In genomic region chr17:27796780-27797179, GRCm38 (mm10) we compare ENCODE assay signal across 9 mouse cellular contexts. TPM values are rescaled to one million over a fixed set of nuclear protein-coding genes. Genes with fewer than 3 reads are reported as not detected.
DNase-seq lines count a peak whose midpoint lies in the region; ATAC-seq lines count a peak whose summit lies in the region.
"Had no signal": no experiment of that assay in that cellular context is flagged by ENCODE, and none has a peak within 500 bp of the region (broad histone marks: within the 10 kb centered on the region; RNA-seq: fewer than 3 reads in every experiment).

No protein-coding gene starts in this region.

- DNase-seq in neural tube, embryonic 11.5 days (ENCODE audit: low spot score), result peak; percentile 53
- DNase-seq in neural tube, embryonic 10.5 days (ENCODE audit: extremely low spot score, low spot score), result no peak
- peak; percentile 60 for DNase-seq in forebrain, embryonic 11.5 days (ENCODE audit: low spot score)
- peak; percentile 74 for DNase-seq in heart, postnatal 4 days
- peak; percentile 42 for DNase-seq in limb, embryonic 10.5 days (ENCODE audit: low spot score)
- DNase-seq in midbrain, embryonic 10.5 days (ENCODE audit: low spot score), result peak; percentile 22
- no peak for DNase-seq in spleen, adult 18-20 months
- DNase-seq in thymus, postnatal 4 days, result no peak

- WGBS in neural tube, embryonic 11.5 days, result 66% methylated on average over 6 of the region's 6 CpGs
- 79% methylated on average over 6 of the region's 6 CpGs for WGBS in forebrain, embryonic 11.5 days
- 78% methylated on average over 6 of the region's 6 CpGs for WGBS in limb, embryonic 10.5 days
- 86% methylated on average over 6 of the region's 6 CpGs for WGBS in midbrain, embryonic 10.5 days

- H3K9ac ChIP-seq in neural tube, embryonic 11.5 days (ENCODE audit: low read length), result peak overlapping the region; percentile 45; the same call in 1 of the 2 replicates
- H3K9ac ChIP-seq in forebrain, embryonic 11.5 days (ENCODE audit: low read length), result no peak overlapping the region

- H3K27me3 ChIP-seq in neural tube, embryonic 11.5 days (ENCODE audit: control insufficient read depth, insufficient read depth, low read length), result no peaks in the 10 kb centered on the region
- H3K27me3 ChIP-seq in forebrain, embryonic 11.5 days (ENCODE audit: control insufficient read depth, insufficient read depth, low read length), result no peaks in the 10 kb centered on the region
- no peaks in the 10 kb centered on the region for H3K27me3 ChIP-seq in limb, embryonic 10.5 days (ENCODE audit: low read depth, poor library complexity, severe bottlenecking)
- H3K27me3 ChIP-seq in midbrain, embryonic 10.5 days (ENCODE audit: low read depth, poor library complexity, severe bottlenecking), result no peaks in the 10 kb centered on the region
- H3K27me3 ChIP-seq: Patski had no signal

- H3K36me3 ChIP-seq in neural tube, embryonic 11.5 days (ENCODE audit: control insufficient read depth, insufficient read depth, low read length), result no peaks in the 10 kb centered on the region; the same call in 1 of the 2 replicates
- H3K36me3 ChIP-seq in forebrain, embryonic 11.5 days (ENCODE audit: control insufficient read depth, insufficient read depth, low read length), result no peaks in the 10 kb centered on the region
- H3K36me3 ChIP-seq in limb, embryonic 10.5 days, result peaks cover 14% of the 10 kb centered on the region
- peaks cover 14% of the 10 kb centered on the region for H3K36me3 ChIP-seq in midbrain, embryonic 10.5 days

- no peak overlapping the region for H3K4me3 ChIP-seq in neural tube, embryonic 11.5 days (ENCODE audit: low read depth, low read length)
- H3K4me3 ChIP-seq in forebrain, embryonic 11.5 days (ENCODE audit: low read depth, low read length), result no peak overlapping the region
- no peak overlapping the region for H3K4me3 ChIP-seq in limb, embryonic 10.5 days
- H3K4me3 ChIP-seq in midbrain, embryonic 10.5 days, result peak overlapping the region; percentile 30; the same call in 1 of the 2 replicates

- no peaks in the 10 kb centered on the region for H3K9me3 ChIP-seq in neural tube, embryonic 11.5 days (ENCODE audit: control insufficient read depth, low read length)
- H3K9me3 ChIP-seq in forebrain, embryonic 11.5 days (ENCODE audit: control insufficient read depth, low read length), result no peaks in the 10 kb centered on the region
- no peaks in the 10 kb centered on the region for H3K9me3 ChIP-seq in limb, embryonic 10.5 days (replicated peaks)
- no peaks in the 10 kb centered on the region for H3K9me3 ChIP-seq in midbrain, embryonic 10.5 days (replicated peaks)

- H3K4me2 ChIP-seq in neural tube, embryonic 11.5 days (ENCODE audit: low read depth), result peak overlapping the region; percentile 22; the same call in 1 of the 2 replicates
- no peak overlapping the region for H3K4me2 ChIP-seq in forebrain, embryonic 11.5 days (ENCODE audit: low read depth, low read length, severe bottlenecking)

- peaks cover 14% of the 10 kb centered on the region for H3K4me1 ChIP-seq in neural tube, embryonic 11.5 days (ENCODE audit: control insufficient read depth, insufficient read depth, low read length)
- H3K4me1 ChIP-seq in forebrain, embryonic 11.5 days (replicated peaks; ENCODE audit: control insufficient read depth, insufficient read depth, low read length), result peaks cover 6% of the 10 kb centered on the region
- peaks cover 51% of the 10 kb centered on the region for H3K4me1 ChIP-seq in limb, embryonic 10.5 days
- peaks cover 39% of the 10 kb centered on the region for H3K4me1 ChIP-seq in midbrain, embryonic 10.5 days

- ATAC-seq in neural tube, embryonic 11.5 days (ENCODE audit: insufficient read depth, low FRiP score, low TSS enrichment), result peak; percentile 84
- ATAC-seq in forebrain, embryonic 11.5 days (replicated peaks; ENCODE audit: low FRiP score), result peak; percentile 63
- ATAC-seq: Patski had no signal

- H3K27ac ChIP-seq in neural tube, embryonic 11.5 days (ENCODE audit: low read depth, low read length), result peak overlapping the region; percentile 89
- H3K27ac ChIP-seq in forebrain, embryonic 11.5 days (ENCODE audit: low read depth, low read length), result peak overlapping the region; percentile 79
- peak overlapping the region; percentile 88 for H3K27ac ChIP-seq in limb, embryonic 10.5 days
- peak overlapping the region; percentile 84 for H3K27ac ChIP-seq in midbrain, embryonic 10.5 days (replicated peaks)

RNA-seq across cellular contexts. Expression of gene D17Wsu92e, which starts 23.7 kb away (rescaled TPM):
- 12.6 and 14.1 TPM in 2 replicates for polyA plus RNA-seq in neural tube, embryonic 11.5 days (2014; fragmentation: Nextera tagmentation; extraction: Ambion mirVana)
- 12.7 and 14.1 TPM in 2 replicates for polyA plus RNA-seq in forebrain, embryonic 11.5 days (2014; fragmentation: Nextera tagmentation; extraction: Ambion mirVana)
- 100 to 1,000 TPM; 104 to 107 TPM for total RNA-seq in heart, postnatal 4 days (2021)
- 15.3 and 17.6 TPM in 2 replicates for polyA plus RNA-seq in limb, embryonic 10.5 days (2016; fragmentation: Nextera tagmentation; extraction: Ambion mirVana)
- polyA plus RNA-seq in midbrain, embryonic 10.5 days (2016; fragmentation: Nextera tagmentation; extraction: Ambion mirVana), result 11.1 and 12.1 TPM in 2 replicates

RNA-seq across cellular contexts. Expression of gene Snrpc, which starts 41.2 kb away (rescaled TPM):
- polyA plus RNA-seq in neural tube, embryonic 11.5 days (2014; fragmentation: Nextera tagmentation; extraction: Ambion mirVana), result 350 and 368 TPM in 2 replicates
- polyA plus RNA-seq in forebrain, embryonic 11.5 days (2014; fragmentation: Nextera tagmentation; extraction: Ambion mirVana), result 371 and 373 TPM in 2 replicates
- total RNA-seq in heart, postnatal 4 days (2021), result 100 to 1,000 TPM in 1 of 2 experiments, 10 to 100 TPM in 1; 94.2 to 102 TPM
- polyA plus RNA-seq in limb, embryonic 10.5 days (2016; fragmentation: Nextera tagmentation; extraction: Ambion mirVana), result 425 and 451 TPM in 2 replicates
- polyA plus RNA-seq in midbrain, embryonic 10.5 days (2016; fragmentation: Nextera tagmentation; extraction: Ambion mirVana), result 403 and 447 TPM in 2 replicates

RNA-seq across cellular contexts. Expression of gene Uhrf1bp1, which starts 59.5 kb away (rescaled TPM):
- polyA plus RNA-seq in neural tube, embryonic 11.5 days (2014; fragmentation: Nextera tagmentation; extraction: Ambion mirVana), result 7.6 and 7.8 TPM in 2 replicates
- polyA plus RNA-seq in forebrain, embryonic 11.5 days (2014; fragmentation: Nextera tagmentation; extraction: Ambion mirVana), result 7.8 and 9.7 TPM in 2 replicates
- 10 to 100 TPM; 20.7 to 21.9 TPM for total RNA-seq in heart, postnatal 4 days (2021)
- 9.3 and 10.0 TPM in 2 replicates for polyA plus RNA-seq in limb, embryonic 10.5 days (2016; fragmentation: Nextera tagmentation; extraction: Ambion mirVana)
- polyA plus RNA-seq in midbrain, embryonic 10.5 days (2016; fragmentation: Nextera tagmentation; extraction: Ambion mirVana), result 6.3 and 6.6 TPM in 2 replicates

Comparison
In these comparisons a context has a peak if more than half of its experiments do, and no peak if none do; other contexts are left out.
1. DNase-seq: peak in neural tube, embryonic 11.5 days (single experiment), forebrain, embryonic 11.5 days (single experiment), heart, postnatal 4 days (single experiment), limb, embryonic 10.5 days (single experiment) and midbrain, embryonic 10.5 days (single experiment); none in neural tube, embryonic 10.5 days (single experiment), spleen, adult 18-20 months (0 of 2) and thymus, postnatal 4 days (single experiment).
2. Peak in every context shown above with its lines, with median percentiles within 50 percentile points of each other: H3K27ac ChIP-seq.